Mouse (Mus musculus): ENCODE measurements around the gene Trpc1. TPM values are rescaled to one million over a fixed set of nuclear protein-coding genes. Genes with fewer than 3 reads are reported as not detected.

Gene Trpc1
- 1.8 TPM in 2 replicates for polyA plus RNA-seq (2015; fragmentation: Nextera tagmentation; extraction: Ambion mirVana)

GRCm38 (mm10) chr9:95750037-95750511 lies at the start of gene Trpc1:
Gene Trpc1 (minus strand): TSS chr9:95750375.

Other genes with a start within 250 kb of the Trpc1 start
- 55.7 and 67.9 TPM in 2 replicates for gene U2surp, start 238.4 kb downstream of the Trpc1 start, polyA plus RNA-seq (2015; fragmentation: Nextera tagmentation; extraction: Ambion mirVana)
- 0.06 TPM in 1 of 2 replicates, not detected in the other for gene Paqr9, start 190.7 kb downstream of the Trpc1 start, polyA plus RNA-seq (2015; fragmentation: Nextera tagmentation; extraction: Ambion mirVana)
- 1.6 and 2.2 TPM in 2 replicates for gene Pcolce2, start 112.8 kb downstream of the Trpc1 start, polyA plus RNA-seq (2015; fragmentation: Nextera tagmentation; extraction: Ambion mirVana)
- 4.7 and 7.2 TPM in 2 replicates for gene Pls1, start 94.9 kb upstream of the Trpc1 start, polyA plus RNA-seq (2015; fragmentation: Nextera tagmentation; extraction: Ambion mirVana)
- 5.1 and 5.7 TPM in 2 replicates for gene Atr, start 107.2 kb upstream of the Trpc1 start, polyA plus RNA-seq (2015; fragmentation: Nextera tagmentation; extraction: Ambion mirVana)
- gene Xrn1, start 204.4 kb upstream of the Trpc1 start, polyA plus RNA-seq (2015; fragmentation: Nextera tagmentation; extraction: Ambion mirVana): 6.3 and 7.2 TPM in 2 replicates

Measured in urinary bladder, postnatal 0 days (tissue).